Mouse (Mus musculus): ENCODE results near the gene Cacna1e.

Gene Cacna1e

DNA sequence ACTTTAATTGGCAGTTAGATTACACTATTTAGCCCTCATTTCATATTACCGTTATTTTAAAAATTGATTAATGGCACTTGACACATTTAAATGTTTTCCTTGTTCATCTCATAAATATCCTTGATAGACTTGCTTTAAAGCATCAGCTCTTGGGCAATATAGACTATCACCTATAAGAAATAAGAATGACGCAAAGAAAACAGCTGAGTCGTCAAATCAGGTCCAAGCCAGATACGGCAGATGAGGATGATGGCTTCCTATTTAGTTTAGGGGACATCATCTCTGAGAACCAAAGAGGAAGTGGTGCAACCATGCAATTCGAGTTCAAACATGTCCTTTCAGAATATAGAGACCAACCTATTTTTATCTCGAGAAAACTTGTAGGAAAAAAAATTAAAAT is 492.3 kb downstream of the Cacna1e start:
- DNase-seq (ENCODE audit: low spot score in 2 of 2): no peak

Data from thymus, postnatal 10 days (tissue).